Mouse (Mus musculus) brain, embryonic 14.5 days (tissue): Measurements from ENCODE around the gene Gbp9.

Source experiments
- CTCF ChIP-seq: fragments of 200-500 bp; IDR thresholded peaks from 2 replicates; pipeline ENCODE4 v1.5.1; 2012; ENCODE audit warnings: inconsistent platforms, mild to moderate bottlenecking, moderate library complexity, borderline replicate concordance; ENCODE audit not compliant: insufficient read depth, insufficient read length; ENCODE audit errors: extremely low read depth
- POLR2A ChIP-seq: fragments of 200-500 bp; IDR thresholded peaks from 2 replicates; pipeline ENCODE4 v1.6.1; 2012; ENCODE audit warnings: mild to moderate bottlenecking, inconsistent platforms, borderline replicate concordance; ENCODE audit not compliant: poor library complexity, insufficient read depth, insufficient read length, severe bottlenecking; ENCODE audit errors: extremely low read depth

GRCm38 (mm10) chr5:105181446-105181845 is 42.1 kb upstream of the Gbp9 start:
- TF ChIP-seq POLR2A (no peak), CTCF (no peak)
